Mouse (Mus musculus) spleen, adult 18-20 months (tissue): ENCODE data around the gene Pde2a.
"Not testable (repeated sequence)": the region's sequence is repeated elsewhere in the genome, so short reads cannot be mapped to it uniquely, and the experiment has no call there.

Experiments used
- DNase-seq, 2 experiments: peaks; one replicate each; pipeline ENCODE4 v3.0.0; 2022; ENCODE audit warnings: mixed read lengths in 2 of 2

Gene Pde2a

DNA sequence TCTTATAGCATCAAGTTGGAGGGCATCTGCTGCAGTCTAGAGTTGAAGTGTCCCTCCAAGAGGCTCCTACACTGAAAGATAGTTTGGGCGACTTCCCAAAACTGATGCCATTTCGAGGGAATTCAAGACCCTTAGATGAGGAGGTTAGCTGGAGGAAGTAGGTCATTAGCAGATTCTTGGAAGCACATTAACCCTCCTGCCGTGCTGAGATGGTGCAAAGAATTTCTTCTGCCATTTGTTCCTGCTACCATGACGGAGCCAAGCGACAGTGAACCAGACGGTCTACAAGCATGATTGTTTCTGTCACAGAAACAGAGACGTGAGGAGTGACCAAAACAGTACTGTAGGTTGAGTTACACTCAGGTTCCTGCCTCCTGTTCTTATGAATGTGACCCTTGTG is 105.0 kb downstream of the Pde2a start:
- DNase-seq, result no peak

- DNase-seq, result no peak
Observed at GRCm38 (mm10) chr7:101534428-101534827, 112.9 kb downstream of the Pde2a start.

- no peak for DNase-seq
Observed at GRCm38 (mm10) chr7:101535102-101535501, 113.6 kb downstream of the Pde2a start.

DNA sequence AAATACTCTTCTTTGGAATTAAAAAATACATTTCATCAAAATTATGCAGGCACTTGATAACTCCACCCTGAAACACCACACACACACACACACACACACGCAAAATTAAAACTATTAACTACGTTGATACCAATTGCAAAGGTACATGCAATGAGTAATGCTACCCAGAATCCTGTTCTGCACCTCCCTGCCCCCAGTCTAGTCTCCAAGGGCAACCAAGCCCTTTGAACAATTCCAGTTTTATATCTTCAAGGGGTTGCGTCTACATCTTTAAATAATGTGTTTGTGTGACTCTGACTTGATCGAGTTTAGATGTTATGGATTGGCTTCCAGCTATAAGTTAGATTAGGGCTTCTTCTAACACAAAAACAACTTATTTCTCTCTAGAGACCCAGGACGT is 114.0 kb downstream of the Pde2a start:
- DNase-seq, result no peak

DNA sequence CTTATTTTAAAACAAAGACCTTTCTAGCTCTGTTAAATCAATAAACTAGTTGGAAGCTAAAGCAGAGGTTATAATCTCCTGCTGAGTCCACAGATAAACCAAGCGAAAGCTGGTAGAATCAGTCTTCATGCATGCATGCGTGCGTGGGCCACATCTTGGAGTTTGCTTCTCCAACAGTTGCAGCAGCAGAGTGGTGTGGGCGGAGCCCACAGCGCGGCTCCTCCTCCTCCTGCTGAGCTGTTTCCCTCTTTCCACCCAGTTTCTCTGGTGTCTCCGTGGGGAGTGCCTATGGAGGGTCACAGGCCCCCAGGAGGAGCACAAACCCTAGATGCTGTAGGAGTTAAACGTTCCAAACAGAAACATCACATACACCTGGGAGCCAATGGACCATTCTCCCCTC is 116.0 kb downstream of the Pde2a start:
- DNase-seq, result peak in 1 of 2 experiments; percentile 12

GRCm38 (mm10) chr7:101538141-101538933 is 116.8 kb downstream of the Pde2a start:
- DNase-seq, result no peak

DNA sequence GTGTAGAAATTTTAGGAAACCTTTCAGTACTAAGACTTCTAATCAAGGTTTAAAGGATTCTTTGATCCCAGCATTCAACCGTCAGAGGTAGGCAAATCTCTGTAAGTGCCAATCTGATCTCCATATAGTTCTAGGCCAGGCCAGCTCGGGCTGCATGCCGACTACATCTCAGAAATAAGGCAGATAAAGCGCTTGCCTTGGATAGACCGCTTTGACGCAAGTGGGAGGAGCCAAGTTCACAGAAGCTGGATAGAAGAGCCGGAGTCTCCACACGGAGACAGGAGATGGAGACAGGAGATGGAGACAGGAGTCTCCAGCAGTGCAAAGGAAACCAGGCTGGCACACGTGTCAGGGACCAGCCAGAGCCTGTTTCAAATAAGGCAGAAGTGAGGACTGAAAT is 118.3 kb downstream of the Pde2a start:
- no peak for DNase-seq

DNA sequence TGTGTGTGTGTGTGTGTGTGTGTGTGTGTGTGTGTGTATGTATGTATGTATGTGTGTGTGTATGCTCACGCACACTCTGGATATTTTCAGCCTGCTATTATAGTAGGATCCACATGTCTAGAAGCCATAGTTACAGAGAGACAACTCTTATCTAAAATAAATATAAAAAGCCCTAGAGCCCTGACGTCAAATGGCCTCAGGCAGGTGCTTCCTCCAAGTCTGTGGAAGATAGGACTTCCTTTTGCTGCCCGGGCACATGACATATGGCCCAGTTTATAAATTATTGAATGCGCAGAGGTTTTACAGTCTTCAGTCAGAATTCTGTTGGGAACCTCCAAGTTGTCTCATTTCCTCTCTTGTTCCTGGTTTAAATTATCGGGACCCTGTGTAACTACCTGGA is 119.2 kb downstream of the Pde2a start:
- no peak for DNase-seq

GRCm38 (mm10) chr7:101541132-101541531 is 119.6 kb downstream of the Pde2a start:
- peak; percentile 29 to 72 for DNase-seq

- no peak for DNase-seq
Observed at GRCm38 (mm10) chr7:101541734-101542133, 120.2 kb downstream of the Pde2a start.

- no peak for DNase-seq
Observed at GRCm38 (mm10) chr7:101547651-101548050, 126.2 kb downstream of the Pde2a start.

DNA sequence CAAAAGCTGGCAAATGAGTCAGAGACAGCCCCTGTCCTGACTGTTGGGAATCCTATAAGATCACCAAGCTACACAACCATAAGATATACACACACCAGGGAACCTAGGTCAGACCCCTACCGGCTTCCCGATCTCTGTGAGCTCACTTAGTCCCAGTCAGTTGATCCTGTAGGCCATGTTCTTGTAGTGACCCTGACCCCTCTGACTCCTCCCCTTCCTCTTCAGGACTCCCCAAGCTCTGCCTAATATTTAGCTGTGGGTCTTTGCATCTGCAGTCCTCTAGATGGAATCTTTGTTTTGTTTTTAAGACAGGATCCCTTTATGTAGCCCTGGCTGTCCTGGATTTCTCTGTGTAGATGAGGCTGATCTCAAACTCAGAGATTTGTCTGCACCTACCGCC is 127.8 kb downstream of the Pde2a start:
- DNase-seq, result no peak

DNA sequence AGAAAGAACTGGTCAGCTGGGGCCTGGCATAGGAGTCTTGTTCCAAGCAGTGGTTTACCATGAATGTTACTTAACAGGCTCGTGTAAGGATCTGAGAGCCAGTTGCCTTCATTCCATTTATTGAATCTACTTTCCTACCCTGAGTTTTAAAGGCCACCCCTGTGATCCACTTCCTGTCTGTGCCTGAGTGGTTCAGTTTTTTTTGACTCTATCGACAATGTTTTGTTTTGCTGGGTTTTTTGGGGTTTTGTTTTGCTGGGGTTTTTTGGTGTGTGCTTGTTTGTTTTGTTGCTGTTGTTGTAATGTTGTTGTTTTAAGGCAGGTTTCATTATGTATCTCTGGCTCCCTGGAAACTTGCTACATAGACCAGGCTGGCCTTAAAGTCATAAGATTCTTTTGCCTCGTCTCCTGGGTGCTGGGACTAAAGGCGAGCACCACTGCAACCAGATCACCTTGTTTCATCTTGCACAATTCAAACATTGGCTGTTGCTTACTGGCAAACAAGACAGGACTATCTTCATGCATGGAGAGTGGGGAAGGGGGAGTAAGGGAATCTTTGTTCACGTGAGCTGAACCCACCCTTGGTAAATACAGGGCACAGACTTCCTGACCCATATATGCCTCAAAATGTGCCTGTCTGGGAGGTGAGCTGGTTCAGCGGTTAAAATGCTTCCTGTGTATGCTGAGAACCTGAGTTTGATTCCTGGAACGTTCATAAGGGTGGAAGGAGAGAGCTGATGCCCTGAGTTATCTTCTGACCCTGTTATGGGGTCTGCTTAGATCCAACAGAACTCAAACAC is 129.4 kb downstream of the Pde2a start:
- no peak for DNase-seq

GRCm38 (mm10) chr7:101551530-101551929 is 130.0 kb downstream of the Pde2a start:
- DNase-seq, result no peak

- not testable (repeated sequence) for DNase-seq
Observed at GRCm38 (mm10) chr7:101555473-101555872, 134.0 kb downstream of the Pde2a start.

DNA sequence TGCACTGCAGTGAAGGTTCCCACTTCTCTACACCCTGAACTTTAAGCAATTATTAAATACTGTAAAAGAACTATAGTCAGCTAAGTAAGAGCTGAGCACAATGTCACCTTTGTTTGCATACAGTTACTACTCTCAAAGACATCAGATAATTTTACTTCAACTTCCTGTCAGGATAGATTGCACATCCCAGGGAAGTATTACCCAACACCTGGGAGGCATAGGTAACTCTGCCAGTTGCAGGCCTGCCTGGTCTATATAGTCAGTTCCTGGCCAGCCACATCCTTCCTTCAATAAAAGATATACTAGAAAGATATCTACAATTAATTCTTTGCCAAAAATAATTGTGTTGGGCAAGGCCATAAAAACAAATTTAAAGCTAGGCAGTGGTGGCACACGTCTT is 135.9 kb downstream of the Pde2a start:
- DNase-seq, result no peak

- not testable (repeated sequence) for DNase-seq
Observed at GRCm38 (mm10) chr7:101559393-101559792, 137.9 kb downstream of the Pde2a start.
